Mouse (Mus musculus) kidney, adult 8-10 months (tissue): ENCODE measurements around the gene Ly75.
A peak's percentile ranks its signal among the peaks of the same experiment; 100 is the strongest.

Source experiments
- DNase-seq, 2 experiments: peaks; one replicate each; pipeline ENCODE4 v3.0.0; 2022

Ly75 gene

GRCm38 (mm10) chr2:60370188-60370587 is 12.9 kb downstream of the Ly75 start:
- DNase-seq: no peak

GRCm38 (mm10) chr2:60369454-60369853 is 13.6 kb downstream of the Ly75 start:
- no peak for DNase-seq

GRCm38 (mm10) chr2:60367871-60368270 is 15.2 kb downstream of the Ly75 start:
- no peak for DNase-seq

GRCm38 (mm10) chr2:60367204-60367603 is 15.9 kb downstream of the Ly75 start:
- no peak for DNase-seq

- no peak for DNase-seq
Observed at GRCm38 (mm10) chr2:60365820-60366610, 17.1 kb downstream of the Ly75 start.

- DNase-seq: no peak
Observed at GRCm38 (mm10) chr2:60365138-60365775, 17.8 kb downstream of the Ly75 start.

GRCm38 (mm10) chr2:60362146-60362545 is 21.0 kb downstream of the Ly75 start:
- DNase-seq: no peak

GRCm38 (mm10) chr2:60359796-60360195 is 23.3 kb downstream of the Ly75 start:
- DNase-seq: no peak

GRCm38 (mm10) chr2:60355388-60355683 is 27.8 kb downstream of the Ly75 start:
- no peak for DNase-seq

GRCm38 (mm10) chr2:60354541-60355387 is 28.3 kb downstream of the Ly75 start:
- DNase-seq: no peak

GRCm38 (mm10) chr2:60352296-60352695 is 30.8 kb downstream of the Ly75 start:
- DNase-seq: no peak

GRCm38 (mm10) chr2:60351781-60352180 is 31.3 kb downstream of the Ly75 start:
- peak; percentile 3 to 7 for DNase-seq

- DNase-seq: no peak
Observed at GRCm38 (mm10) chr2:60347875-60348274, 35.2 kb downstream of the Ly75 start.

- no peak for DNase-seq
Observed at GRCm38 (mm10) chr2:60346531-60346930, 36.6 kb downstream of the Ly75 start.

GRCm38 (mm10) chr2:60345717-60346116 is 37.4 kb downstream of the Ly75 start:
- DNase-seq: no peak

- no peak for DNase-seq
Observed at GRCm38 (mm10) chr2:60343607-60344289, 39.4 kb downstream of the Ly75 start.

GRCm38 (mm10) chr2:60342107-60342880 is 40.8 kb downstream of the Ly75 start:
- no peak for DNase-seq

- DNase-seq: peak; percentile 22 to 38
Observed at GRCm38 (mm10) chr2:60337937-60338336, 45.2 kb downstream of the Ly75 start.

GRCm38 (mm10) chr2:60328641-60329040 is 54.5 kb downstream of the Ly75 start:
- no peak for DNase-seq

GRCm38 (mm10) chr2:60327581-60327980 is 55.5 kb downstream of the Ly75 start:
- no peak for DNase-seq

- DNase-seq: no peak
Observed at GRCm38 (mm10) chr2:60326948-60327347, 56.2 kb downstream of the Ly75 start.

GRCm38 (mm10) chr2:60323411-60323810 is 59.7 kb downstream of the Ly75 start:
- no peak for DNase-seq
